In genomic region chr14:56775416-56775815, GRCm38 (mm10) we compare ENCODE assay signal across 8 mouse cellular contexts. TPM values are rescaled to one million over a fixed set of nuclear protein-coding genes. Genes with fewer than 3 reads are reported as not detected.
DNase-seq lines count a peak whose midpoint lies in the region; ATAC-seq and TF ChIP-seq lines count a peak whose summit lies in the region.

No protein-coding gene starts in this region.

- peak overlapping the region; percentile 82 for H3K4me3 ChIP-seq in heart, embryonic 13.5 days
- H3K4me3 ChIP-seq in MEL (ENCODE audit: control insufficient read depth in 1 of 2, insufficient read depth in 1 of 2, low read depth in 2 of 2, low read length in 2 of 2): peak overlapping the region; percentile 43 to 74
- peak overlapping the region; percentile 81 for H3K4me3 ChIP-seq in hindbrain, embryonic 14.5 days (replicated peaks; ENCODE audit: low read length)
- H3K4me3 ChIP-seq in midbrain, embryonic 13.5 days (replicated peaks): peak overlapping the region; percentile 88

- H3K79me2 ChIP-seq in MEL (ENCODE audit: control insufficient read depth, insufficient read depth, low read length, poor library complexity): peaks cover 65% of the 10 kb centered on the region

- WGBS in heart, embryonic 13.5 days: 64% methylated on average over 4 of the region's 4 CpGs
- WGBS in hindbrain, embryonic 14.5 days: 81% methylated on average over 4 of the region's 4 CpGs
- WGBS in midbrain, embryonic 13.5 days: 80% methylated on average over 4 of the region's 4 CpGs

- no peak for ATAC-seq in heart, embryonic 13.5 days (ENCODE audit: extremely low read depth, insufficient number of reproducible peaks, low FRiP score, low TSS enrichment)
- ATAC-seq in hindbrain, embryonic 14.5 days (ENCODE audit: low FRiP score): no peak
- ATAC-seq in midbrain, embryonic 13.5 days: no peak

- TF ChIP-seq RAD21 in MEL (IDR thresholded peaks at IDR 0.05; ENCODE audit: low read depth, low read length): no peak

- no peaks in the 10 kb centered on the region for H3K9me3 ChIP-seq in heart, embryonic 13.5 days
- no peaks in the 10 kb centered on the region for H3K9me3 ChIP-seq in MEL (replicated peaks; ENCODE audit: insufficient read depth, low read length)
- no peaks in the 10 kb centered on the region for H3K9me3 ChIP-seq in hindbrain, embryonic 14.5 days (ENCODE audit: control insufficient read depth, low read length)
- H3K9me3 ChIP-seq in midbrain, embryonic 13.5 days: no peaks in the 10 kb centered on the region

- no peak for TF ChIP-seq CTCF in MEL (IDR thresholded peaks at IDR 0.05 in 2 of 3, conservative IDR thresholded peaks at IDR 0.05 in 1 of 3; ENCODE audit: control insufficient read depth in 1 of 3, insufficient read depth in 1 of 3, low read depth in 2 of 3, low read length in 3 of 3, poor library complexity in 1 of 3, severe bottlenecking in 1 of 3)

- peak overlapping the region; percentile 91 for H3K4me2 ChIP-seq in heart, embryonic 13.5 days
- peak overlapping the region; percentile 86 for H3K4me2 ChIP-seq in hindbrain, embryonic 14.5 days (replicated peaks)
- H3K4me2 ChIP-seq in midbrain, embryonic 13.5 days (replicated peaks): peak overlapping the region; percentile 78

- H3K4me1 ChIP-seq in heart, embryonic 13.5 days: peaks cover 37% of the 10 kb centered on the region
- H3K4me1 ChIP-seq in MEL (ENCODE audit: control insufficient read depth in 1 of 2, insufficient read depth in 2 of 2, low read length in 2 of 2): peaks cover 10 to 11% of the 10 kb centered on the region in 2 experiments
- peaks cover 28% of the 10 kb centered on the region for H3K4me1 ChIP-seq in hindbrain, embryonic 14.5 days (replicated peaks; ENCODE audit: control insufficient read depth, insufficient read depth, low read length)
- peaks cover 39% of the 10 kb centered on the region for H3K4me1 ChIP-seq in midbrain, embryonic 13.5 days (replicated peaks)

- DNase-seq in heart, adult 9 months (ENCODE audit: low spot score in 2 of 2): no peak
- DNase-seq in MEL (ENCODE audit: low read depth, low spot score): no peak
- no peak for DNase-seq in hindbrain, embryonic 14.5 days (ENCODE audit: low spot score)
- no peak for DNase-seq in urinary bladder, postnatal 36 days (ENCODE audit: low spot score in 2 of 2)
- no peak for DNase-seq in adipocyte (ENCODE audit: low spot score)
- DNase-seq in layer of hippocampus, postnatal 10 days (ENCODE audit: low spot score in 2 of 2): no peak

- H3K27ac ChIP-seq in heart, embryonic 13.5 days (replicated peaks): no peak overlapping the region; the same call in 1 of the 2 replicates
- H3K27ac ChIP-seq in MEL (ENCODE audit: control insufficient read depth, low read depth, low read length): no peak overlapping the region
- H3K27ac ChIP-seq in hindbrain, embryonic 14.5 days: no peak overlapping the region
- no peak overlapping the region for H3K27ac ChIP-seq in midbrain, embryonic 13.5 days

- peak; percentile 8 to 21; a peak in 2 of 4 replicates for TF ChIP-seq EP300 in MEL (IDR thresholded peaks at IDR 0.05; ENCODE audit: low read depth in 1 of 2, low read length in 2 of 2)

- peaks cover 26% of the 10 kb centered on the region for H3K36me3 ChIP-seq in heart, embryonic 13.5 days
- peaks cover 15 to 32% of the 10 kb centered on the region in 2 experiments for H3K36me3 ChIP-seq in MEL (ENCODE audit: control insufficient read depth in 1 of 2, insufficient read depth in 2 of 2, low read length in 2 of 2)
- peaks cover 18% of the 10 kb centered on the region for H3K36me3 ChIP-seq in hindbrain, embryonic 14.5 days (replicated peaks; ENCODE audit: control insufficient read depth, insufficient read depth)
- peaks cover 12% of the 10 kb centered on the region for H3K36me3 ChIP-seq in midbrain, embryonic 13.5 days

- H3K9ac ChIP-seq in heart, embryonic 13.5 days: no peak overlapping the region
- H3K9ac ChIP-seq in MEL (ENCODE audit: control insufficient read depth, low read depth, low read length, poor library complexity, severe bottlenecking): peak overlapping the region; percentile 19
- H3K9ac ChIP-seq in hindbrain, embryonic 14.5 days: no peak overlapping the region
- H3K9ac ChIP-seq in midbrain, embryonic 13.5 days (replicated peaks): no peak overlapping the region; the same call in 1 of the 2 replicates

- TF ChIP-seq POLR2A in MEL (IDR thresholded peaks at IDR 0.05; ENCODE audit: control insufficient read depth in 1 of 2, insufficient read depth in 1 of 2, low read depth in 1 of 2, low read length in 2 of 2, poor library complexity in 1 of 2): no peak

- H3K27me3 ChIP-seq in heart, embryonic 13.5 days (replicated peaks): no peaks in the 10 kb centered on the region
- no peaks in the 10 kb centered on the region for H3K27me3 ChIP-seq in MEL (ENCODE audit: control insufficient read depth in 1 of 2, insufficient read depth in 2 of 2, low read length in 2 of 2)
- H3K27me3 ChIP-seq in hindbrain, embryonic 14.5 days (ENCODE audit: control insufficient read depth, insufficient read depth, low read length): no peaks in the 10 kb centered on the region
- H3K27me3 ChIP-seq in midbrain, embryonic 13.5 days: no peaks in the 10 kb centered on the region

TF ChIP-seq in MEL, 35 proteins besides CTCF, POLR2A, EP300 and RAD21:
- TF ChIP-seq ETS1 (IDR thresholded peaks at IDR 0.05; ENCODE audit: low read depth, low read length) (peak; percentile 11; the same call in 1 of the 2 replicates), GATA1 (IDR thresholded peaks at IDR 0.05; ENCODE audit: low read depth, low read length) (peak; percentile 76), SIN3A (IDR thresholded peaks at IDR 0.05; ENCODE audit: low read length) (peak; percentile 34; the same call in 1 of the 2 replicates), CHD2 (IDR thresholded peaks at IDR 0.05; ENCODE audit: low read length) (no peak)

RNA-seq across cellular contexts. Expression of gene Pspc1, which starts 2.7 kb away (rescaled TPM):
- polyA plus RNA-seq in heart, embryonic 13.5 days (2015; fragmentation: Nextera tagmentation; extraction: Ambion mirVana): 21.0 and 21.4 TPM in 2 replicates
- total RNA-seq in MEL (2012; rRNA removed): 48.7 and 48.8 TPM in 2 replicates
- polyA plus RNA-seq in MEL (2012; ENCODE audit: insufficient read depth in 1 of 2, insufficient read length in 2 of 2, low read depth in 1 of 2, low replicate concordance in 2 of 2, missing spikeins in 1 of 2): 10 to 100 TPM; 36.1 to 68.2 TPM
- 46.3 and 55.3 TPM in 2 replicates for polyA plus RNA-seq in hindbrain, embryonic 14.5 days (2014; fragmentation: Nextera tagmentation; extraction: Ambion mirVana)
- polyA plus RNA-seq in midbrain, embryonic 13.5 days (2015; fragmentation: Nextera tagmentation; extraction: Ambion mirVana): 47.5 and 51.1 TPM in 2 replicates
- total RNA-seq in layer of hippocampus, postnatal 10 days (2021): 10 to 100 TPM; 69.8 to 70.5 TPM

RNA-seq across cellular contexts. Expression of gene Zmym5, which starts 36.1 kb away (rescaled TPM):
- polyA plus RNA-seq in heart, embryonic 13.5 days (2015; fragmentation: Nextera tagmentation; extraction: Ambion mirVana): 14.7 and 15.8 TPM in 2 replicates
- 6.7 and 7.5 TPM in 2 replicates for total RNA-seq in MEL (2012; rRNA removed)
- polyA plus RNA-seq in MEL (2012; ENCODE audit: insufficient read depth in 1 of 2, insufficient read length in 2 of 2, low read depth in 1 of 2, low replicate concordance in 2 of 2, missing spikeins in 1 of 2): 10 to 100 TPM; 13.2 to 36.5 TPM
- 26.0 and 26.3 TPM in 2 replicates for polyA plus RNA-seq in hindbrain, embryonic 14.5 days (2014; fragmentation: Nextera tagmentation; extraction: Ambion mirVana)
- 37.1 and 38.1 TPM in 2 replicates for polyA plus RNA-seq in midbrain, embryonic 13.5 days (2015; fragmentation: Nextera tagmentation; extraction: Ambion mirVana)
- 10 to 100 TPM; 28.5 to 32.1 TPM for total RNA-seq in layer of hippocampus, postnatal 10 days (2021)
